Mouse (Mus musculus): ENCODE measurements at regions not wholly inside any gene's neighbourhood (a gene's known extent, or its start where the extent isn't known, plus 50 kb on each side); places are given as distances from the start of the nearest gene placed in this dataset.

- DNase-seq (ENCODE audit: low spot score in 2 of 2): peak in 1 of 2 experiments; percentile 20
Measured at GRCm38 (mm10) chr3:52758561-52758960, 258.5 kb downstream of the Cog6 start.

DNA sequence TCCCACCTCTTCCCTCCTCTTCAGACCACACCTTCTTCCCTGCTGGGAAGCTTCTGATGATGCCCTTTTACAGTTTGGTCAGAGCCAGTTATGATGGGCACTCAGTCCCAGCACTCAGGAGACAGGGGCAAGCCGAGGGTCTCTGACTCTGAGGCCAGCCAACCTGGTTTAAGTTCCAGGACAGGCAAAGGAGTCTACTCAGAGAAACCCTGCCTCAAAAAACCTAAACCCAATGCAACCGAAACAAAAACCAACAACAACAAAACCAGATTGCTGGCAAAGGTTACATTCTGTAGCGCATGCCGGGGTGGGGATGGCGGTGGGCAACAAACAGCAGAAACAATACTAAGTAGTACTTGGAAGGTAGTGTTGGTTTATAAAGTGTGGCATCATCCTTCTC, 260.2 kb downstream of the Cog6 start:
- DNase-seq (ENCODE audit: low spot score in 2 of 2): no peak

GRCm38 (mm10) chr3:52756006-52756405, 261.0 kb downstream of the Cog6 start:
- no peak for DNase-seq (ENCODE audit: low spot score in 2 of 2)

DNA sequence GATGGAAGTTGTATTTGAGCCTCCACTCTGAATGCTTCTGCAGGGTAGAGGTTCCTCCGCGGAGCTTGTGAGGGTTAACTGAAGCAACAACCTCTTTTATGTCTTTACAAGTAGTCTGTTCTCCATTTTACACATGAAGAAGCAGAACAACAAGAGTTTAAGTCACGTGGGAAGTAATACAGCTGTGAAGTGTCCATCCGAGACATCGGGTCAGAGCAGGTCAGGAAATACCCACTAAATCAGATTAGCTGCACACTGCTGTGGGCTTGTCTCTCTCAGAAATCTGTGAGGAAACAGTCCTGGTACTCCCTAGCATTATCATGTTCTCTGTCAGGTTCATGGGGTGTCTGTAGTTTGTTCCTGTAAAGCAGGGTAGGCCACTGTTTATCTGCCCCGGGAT, 262.1 kb downstream of the Cog6 start:
- DNase-seq (ENCODE audit: low spot score in 2 of 2): no peak

- DNase-seq (ENCODE audit: low spot score in 2 of 2): no peak
Measured at GRCm38 (mm10) chr3:52754401-52754800, 262.6 kb downstream of the Cog6 start.

GRCm38 (mm10) chr3:52746917-52747316, 270.1 kb downstream of the Cog6 start:
- no peak for DNase-seq (ENCODE audit: low spot score in 2 of 2)

- no peak for DNase-seq (ENCODE audit: low spot score in 2 of 2)
Measured at GRCm38 (mm10) chr3:52744334-52744733, 272.7 kb downstream of the Cog6 start.

- DNase-seq (ENCODE audit: low spot score in 2 of 2): no peak
Measured at GRCm38 (mm10) chr3:52740466-52741026, 276.5 kb downstream of the Cog6 start.

- no peak for DNase-seq (ENCODE audit: low spot score in 2 of 2)
Measured at GRCm38 (mm10) chr3:52739526-52739925, 277.5 kb downstream of the Cog6 start.

DNA sequence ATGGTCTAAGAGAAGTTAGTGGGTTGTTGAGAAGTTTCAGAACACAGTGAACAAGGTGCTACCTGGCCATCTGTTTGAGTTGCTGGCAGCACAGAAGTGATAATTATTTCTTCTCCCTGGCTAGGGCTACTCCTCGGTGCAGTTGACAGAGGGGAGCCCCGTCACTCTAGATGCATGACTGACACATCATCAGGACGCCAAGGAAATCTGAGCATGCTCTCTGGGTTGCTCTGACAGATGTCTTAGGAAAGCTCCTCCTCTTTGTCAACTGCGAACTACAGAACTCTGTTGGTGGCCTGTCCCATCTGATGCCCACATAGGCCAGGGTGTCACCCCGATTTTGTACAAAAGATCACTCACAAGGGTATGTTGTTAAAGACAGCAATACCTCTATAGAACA, 278.7 kb downstream of the Cog6 start:
- no peak for DNase-seq (ENCODE audit: low spot score in 2 of 2)

GRCm38 (mm10) chr3:52735939-52736338, 281.1 kb downstream of the Cog6 start:
- DNase-seq (ENCODE audit: low spot score in 2 of 2): no peak

GRCm38 (mm10) chr3:52731941-52732340, 285.1 kb downstream of the Cog6 start:
- DNase-seq (ENCODE audit: low spot score in 2 of 2): no peak

GRCm38 (mm10) chr3:52731491-52731890, 285.5 kb downstream of the Cog6 start:
- no peak for DNase-seq (ENCODE audit: low spot score in 2 of 2)

DNA sequence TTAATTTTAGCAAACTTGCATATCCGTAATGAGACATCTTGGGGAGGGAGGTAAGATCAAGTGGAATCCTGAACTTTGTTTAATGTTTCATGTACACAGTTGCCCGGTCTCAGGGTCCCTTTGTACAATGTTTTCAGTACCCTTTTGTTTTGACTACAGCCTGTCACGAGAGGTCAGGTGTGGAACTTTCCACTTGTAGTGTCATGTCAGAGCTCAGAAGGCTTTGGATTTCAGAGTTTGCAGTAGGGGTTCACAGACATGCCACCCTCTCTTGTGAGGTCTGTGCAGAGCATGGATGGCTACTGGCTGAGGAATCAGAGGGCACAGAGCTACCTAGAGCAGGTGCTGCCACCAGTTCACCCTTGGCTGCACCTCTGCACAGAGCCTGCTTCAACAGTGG, 287.3 kb downstream of the Cog6 start:
- no peak for DNase-seq (ENCODE audit: low spot score in 2 of 2)

DNA sequence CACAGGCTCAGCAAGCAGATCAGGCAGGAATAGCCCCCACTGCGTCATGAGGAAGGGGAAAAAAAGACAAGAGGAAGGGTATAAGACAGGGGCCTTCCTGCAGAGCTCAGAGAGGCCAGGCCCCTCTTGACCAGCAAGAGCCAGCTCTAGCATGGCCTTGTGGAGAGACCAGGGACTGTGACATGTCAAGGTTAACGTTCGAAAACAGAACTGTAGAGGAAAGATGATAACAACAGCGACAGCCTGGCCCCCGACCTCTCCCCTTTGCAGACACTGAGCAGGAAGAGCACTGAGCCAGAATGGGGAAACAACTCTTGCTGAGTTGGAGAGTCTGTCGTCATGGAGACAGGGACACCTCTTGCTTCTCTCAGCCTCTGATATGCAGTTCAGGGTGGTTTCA, 288.2 kb downstream of the Cog6 start:
- DNase-seq (ENCODE audit: low spot score in 2 of 2): no peak

GRCm38 (mm10) chr3:52728426-52728825, 288.6 kb downstream of the Cog6 start:
- DNase-seq (ENCODE audit: low spot score in 2 of 2): no peak

DNA sequence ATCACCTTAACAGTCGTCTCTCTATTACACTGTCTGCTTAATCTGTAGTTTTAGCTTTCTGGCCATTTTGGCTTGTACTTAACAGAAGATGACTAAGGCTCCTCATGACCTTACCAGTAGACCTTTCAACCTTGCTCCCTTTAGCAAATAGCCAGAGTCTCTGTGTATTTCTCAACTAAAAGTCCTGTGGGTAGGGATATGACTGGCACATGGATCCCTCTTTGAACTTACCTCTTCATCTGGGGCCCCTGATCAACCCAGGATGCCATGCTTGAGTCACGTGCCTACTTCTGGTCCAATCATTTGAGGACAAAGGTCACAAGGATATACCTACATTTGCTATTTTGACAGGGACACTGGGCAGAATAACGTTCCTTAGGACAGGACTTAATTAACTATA, 292.7 kb downstream of the Cog6 start:
- DNase-seq (ENCODE audit: low spot score in 2 of 2): no peak

DNA sequence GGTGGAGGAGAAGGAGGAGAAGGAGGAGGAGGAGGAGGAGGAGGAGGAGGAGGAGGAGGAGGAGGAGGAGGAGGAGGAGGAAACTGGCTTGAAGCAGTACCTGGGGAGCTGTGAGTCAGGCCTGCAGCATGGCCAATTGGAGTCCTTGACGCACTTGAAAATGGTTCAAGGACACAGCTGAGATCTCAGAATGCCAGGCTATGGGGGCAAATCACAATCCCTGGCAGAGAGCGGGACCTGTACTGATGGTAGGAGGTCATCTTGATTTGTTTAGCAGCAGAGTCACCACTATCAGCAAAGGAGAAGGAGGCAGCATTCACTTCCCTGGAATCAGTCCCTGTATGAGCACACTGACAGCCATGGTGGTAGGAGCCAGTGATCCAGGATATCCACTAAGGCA, 294.1 kb downstream of the Cog6 start:
- no peak for DNase-seq (ENCODE audit: low spot score in 2 of 2)

GRCm38 (mm10) chr3:52719181-52719580, 297.9 kb downstream of the Cog6 start:
- DNase-seq (ENCODE audit: low spot score in 2 of 2): no peak

GRCm38 (mm10) chr3:52717324-52717723, 299.7 kb downstream of the Cog6 start:
- no peak for DNase-seq (ENCODE audit: low spot score in 2 of 2)

DNA sequence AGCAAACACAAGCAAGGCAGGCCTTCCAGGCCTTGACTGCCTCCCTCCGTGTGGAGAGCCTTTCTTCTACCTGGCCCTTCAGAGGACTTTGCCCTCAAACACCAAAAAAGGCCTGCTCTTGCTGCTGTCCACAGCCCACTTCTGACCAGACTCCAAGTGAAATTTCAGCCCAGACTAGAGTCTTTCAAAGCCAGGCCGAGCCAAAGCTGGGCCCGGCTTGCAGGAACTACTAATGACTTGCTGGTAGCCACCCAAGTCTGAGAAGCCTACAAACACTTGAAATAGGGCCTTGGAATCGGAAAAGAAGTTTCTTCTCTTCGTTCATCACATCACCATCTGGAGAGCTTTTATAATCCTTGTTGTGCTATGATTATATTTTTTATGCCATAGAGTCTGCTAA, 304.9 kb downstream of the Cog6 start:
- no peak for DNase-seq (ENCODE audit: low spot score in 2 of 2)

GRCm38 (mm10) chr3:52711133-52711532, 305.9 kb downstream of the Cog6 start:
- no peak for DNase-seq (ENCODE audit: low spot score in 2 of 2)

DNA sequence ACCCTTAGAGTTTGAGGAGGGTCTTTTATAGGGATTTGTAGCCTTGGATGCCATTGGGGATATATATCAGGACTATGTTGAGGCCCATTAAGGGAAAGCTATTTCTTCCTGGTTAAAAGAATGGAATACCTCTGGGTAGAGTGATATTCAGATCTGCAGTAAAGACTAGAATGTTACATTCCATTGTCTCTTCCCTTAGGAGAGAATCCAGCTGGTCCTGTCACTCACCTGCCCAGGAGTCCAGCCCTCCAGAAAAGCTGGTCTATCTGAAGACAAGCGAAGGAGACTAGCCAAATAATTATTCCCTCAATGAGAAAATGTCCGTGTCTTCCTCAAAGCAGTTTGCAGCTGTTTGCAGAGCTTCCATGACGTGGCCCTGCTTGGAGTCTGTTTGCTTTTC, 308.3 kb downstream of the Cog6 start:
- no peak for DNase-seq (ENCODE audit: low spot score in 2 of 2)

DNA sequence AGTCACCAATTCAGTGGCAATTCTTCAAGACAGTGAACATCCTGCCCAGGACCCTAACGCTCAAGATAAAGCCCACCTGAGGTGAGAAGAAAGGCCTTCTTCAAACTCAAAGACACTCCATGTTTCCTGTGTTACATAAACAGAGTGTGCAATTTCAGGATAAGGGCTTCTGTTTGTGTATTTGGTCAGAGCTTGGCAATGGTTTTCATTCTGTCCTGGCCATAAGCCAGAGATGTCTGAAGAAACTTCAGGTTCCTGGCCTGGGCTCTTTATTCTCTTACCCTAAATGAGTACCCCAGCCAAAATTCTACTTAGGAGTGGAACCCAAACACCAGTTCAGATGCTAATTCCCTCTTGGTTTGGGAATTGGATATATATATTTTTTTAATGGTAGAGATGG, 308.7 kb downstream of the Cog6 start:
- no peak for DNase-seq (ENCODE audit: low spot score in 2 of 2)

GRCm38 (mm10) chr3:52706626-52707025, 310.4 kb downstream of the Cog6 start:
- no peak for DNase-seq (ENCODE audit: low spot score in 2 of 2)

Data from frontal cortex, postnatal 25 days (tissue).